Mouse (Mus musculus) MEL (cell line): ENCODE results near the gene Traip. TPM values are rescaled to one million over a fixed set of nuclear protein-coding genes. Genes with fewer than 3 reads are reported as not detected.
A peak's percentile ranks its signal among the peaks of the same experiment; 100 is the strongest.

Experiments
- DNase-seq: peaks from one replicate; pipeline ENCODE4 v3.0.0; 2011; ENCODE audit warnings: low read depth, low spot score
- H3K27ac ChIP-seq: 2 replicates; pipeline ENCODE4 v1.5.1; 2012; ENCODE audit warnings: low read depth, mild to moderate bottlenecking, control low read depth, low read length, moderate library complexity; ENCODE audit not compliant: control insufficient read depth
- H3K27me3 ChIP-seq, 2 experiments: fragments of 150-350 bp in 1 of 2; sonication (generic) in 1 of 2; 2 replicates each; pipeline ENCODE4 v1.6.1; 2012; ENCODE audit warnings: low read length in 2 of 2, mild to moderate bottlenecking in 2 of 2, improper control_type of control experiment in 1 of 2, moderate library complexity in 1 of 2; ENCODE audit not compliant: insufficient read depth in 2 of 2, control insufficient read depth in 1 of 2
- H3K36me3 ChIP-seq, 2 experiments: 2 replicates each; pipeline ENCODE4 v1.6.1; 2012 to 2014; ENCODE audit warnings: low read length in 2 of 2, improper control_type of control experiment in 1 of 2, inconsistent platforms in 1 of 2, mild to moderate bottlenecking in 1 of 2; ENCODE audit not compliant: insufficient read depth in 2 of 2, control insufficient read depth in 1 of 2
- H3K4me1 ChIP-seq, 2 experiments: fragments of 150-350 bp in 1 of 2; sonication (generic) in 1 of 2; 2 replicates each; pipeline ENCODE4 v1.6.1; 2012; ENCODE audit warnings: low read length in 2 of 2, improper control_type of control experiment in 1 of 2, mild to moderate bottlenecking in 1 of 2; ENCODE audit not compliant: insufficient read depth in 2 of 2, control insufficient read depth in 1 of 2
- H3K4me3 ChIP-seq, 2 experiments: fragments of 150-350 bp in 1 of 2; sonication (generic) in 1 of 2; 2 replicates each; pipeline ENCODE4 v1.5.1; 2012; ENCODE audit warnings: low read depth in 2 of 2, low read length in 2 of 2, mild to moderate bottlenecking in 2 of 2, moderate library complexity in 2 of 2, control low read depth in 1 of 2, improper control_type of control experiment in 1 of 2; ENCODE audit not compliant: control insufficient read depth in 1 of 2, insufficient read depth in 1 of 2
- H3K79me2 ChIP-seq: 2 replicates; pipeline ENCODE4 v1.6.1; 2012; ENCODE audit warnings: mild to moderate bottlenecking, low read length, moderate library complexity; ENCODE audit not compliant: control insufficient read depth, poor library complexity, insufficient read depth
- H3K9ac ChIP-seq: 2 replicates; pipeline ENCODE4 v1.6.1; 2012; ENCODE audit warnings: low read depth, mild to moderate bottlenecking, control low read depth, low read length, moderate library complexity; ENCODE audit not compliant: control insufficient read depth, poor library complexity, severe bottlenecking
- H3K9me3 ChIP-seq: fragments of 150-350 bp; sonication (generic); replicated peaks from 2 replicates; pipeline ENCODE4 v1.6.1; 2012; ENCODE audit warnings: mild to moderate bottlenecking, low read length, improper control_type of control experiment, moderate library complexity; ENCODE audit not compliant: insufficient read depth
- E2F4 ChIP-seq: IDR thresholded peaks from 2 replicates; pipeline ENCODE4 v1.6.1; 2011; ENCODE audit warnings: low read depth, low read length, improper control_type of control experiment, borderline replicate concordance
- ELF1 ChIP-seq: IDR thresholded peaks from 2 replicates; pipeline ENCODE4 v1.6.1; 2014; ENCODE audit warnings: low read depth, mild to moderate bottlenecking, inconsistent platforms, low read length, improper control_type of control experiment, moderate library complexity
- EP300 ChIP-seq, 2 experiments: IDR thresholded peaks; 2 replicates each; pipeline ENCODE4 v1.6.1; 2011; ENCODE audit warnings: improper control_type of control experiment in 2 of 2, low read length in 2 of 2, low read depth in 1 of 2, mild to moderate bottlenecking in 1 of 2
- ETS1 ChIP-seq: IDR thresholded peaks from 2 replicates; pipeline ENCODE4 v1.6.1; 2012; ENCODE audit warnings: low read depth, mild to moderate bottlenecking, inconsistent platforms, low read length, improper control_type of control experiment, moderate library complexity
- GATA1 ChIP-seq: IDR thresholded peaks from 2 replicates; pipeline ENCODE4 v1.6.1; 2011; ENCODE audit warnings: low read depth, low read length, improper control_type of control experiment
- HCFC1 ChIP-seq: IDR thresholded peaks from 2 replicates; pipeline ENCODE4 v1.6.1; 2012; ENCODE audit warnings: low read depth, mild to moderate bottlenecking, inconsistent platforms, low read length, improper control_type of control experiment, moderate library complexity
- JUND ChIP-seq: IDR thresholded peaks from 2 replicates; pipeline ENCODE4 v1.6.1; 2011; ENCODE audit warnings: low read depth, mild to moderate bottlenecking, improper control_type of control experiment, low read length
- MAFK ChIP-seq: IDR thresholded peaks from 2 replicates; pipeline ENCODE4 v1.6.1; 2011; ENCODE audit warnings: low read depth, mild to moderate bottlenecking, low read length, improper control_type of control experiment, borderline replicate concordance
- MAZ ChIP-seq: IDR thresholded peaks from 2 replicates; pipeline ENCODE4 v1.6.1; 2012; ENCODE audit warnings: low read depth, mild to moderate bottlenecking, inconsistent platforms, low read length, improper control_type of control experiment
- MEF2A ChIP-seq: IDR thresholded peaks from 2 replicates; pipeline ENCODE4 v1.6.1; 2014; ENCODE audit warnings: low read depth, mild to moderate bottlenecking, inconsistent platforms, low read length, improper control_type of control experiment; ENCODE audit not compliant: poor library complexity, insufficient replicate concordance, severe bottlenecking; ENCODE audit errors: extremely low read depth
- MYC ChIP-seq: IDR thresholded peaks from 2 replicates; pipeline ENCODE4 v1.6.1; 2011; ENCODE audit warnings: low read depth, mild to moderate bottlenecking, low read length, improper control_type of control experiment, moderate library complexity
- NRF1 ChIP-seq: IDR thresholded peaks from 2 replicates; pipeline ENCODE4 v1.6.1; 2014; ENCODE audit warnings: low read depth, mild to moderate bottlenecking, inconsistent platforms, low read length, improper control_type of control experiment, moderate library complexity; ENCODE audit not compliant: poor library complexity, insufficient read depth, severe bottlenecking
- POLR2AphosphoS2 ChIP-seq: IDR thresholded peaks from 2 replicates; pipeline ENCODE4 v1.6.1; 2011; ENCODE audit warnings: low read length, improper control_type of control experiment
- SIN3A ChIP-seq: IDR thresholded peaks from 2 replicates; pipeline ENCODE4 v1.6.1; 2012; ENCODE audit warnings: low read length, improper control_type of control experiment, inconsistent platforms
- SMC3 ChIP-seq: IDR thresholded peaks from 2 replicates; pipeline ENCODE4 v1.6.1; 2011; ENCODE audit warnings: low read depth, low read length, improper control_type of control experiment
- TCF12 ChIP-seq: IDR thresholded peaks from 2 replicates; pipeline ENCODE4 v1.6.1; 2014; ENCODE audit warnings: low read depth, mild to moderate bottlenecking, inconsistent platforms, low read length, improper control_type of control experiment, moderate library complexity
- UBTF ChIP-seq: IDR thresholded peaks from 2 replicates; pipeline ENCODE4 v1.6.1; 2012; ENCODE audit warnings: low read depth, mild to moderate bottlenecking, inconsistent platforms, low read length, improper control_type of control experiment, moderate library complexity, borderline replicate concordance; ENCODE audit not compliant: insufficient read depth
- USF1 ChIP-seq: IDR thresholded peaks from 2 replicates; pipeline ENCODE4 v1.6.1; 2014; ENCODE audit warnings: low read depth, mild to moderate bottlenecking, inconsistent platforms, low read length, improper control_type of control experiment, moderate library complexity
- ZC3H11A ChIP-seq: IDR thresholded peaks from 2 replicates; pipeline ENCODE4 v1.6.1; 2012; ENCODE audit warnings: low read depth, mild to moderate bottlenecking, inconsistent platforms, low read length, improper control_type of control experiment
- polyA plus RNA-seq, 2 experiments: library from polyadenylated mRNA; stranded (reverse) in 1 of 2; unstranded in 1 of 2; fragments of >175 nt in 1 of 2; fragments of >200 nt in 1 of 2; gene quantifications; 2 replicates each; pipeline versions ENCODE4 v1.2.1 to v1.2.4; 2012; ENCODE audit warnings: low replicate concordance in 2 of 2, low read depth in 1 of 2; ENCODE audit not compliant: insufficient read length in 2 of 2, insufficient read depth in 1 of 2, missing spikeins in 1 of 2
- total RNA-seq: library from RNA; depleted of rRNA; stranded (reverse); fragments of 300-350 nt; gene quantifications from 2 replicates; pipeline ENCODE4 v1.2.3, GENCODE M21; 2012

The Traip gene
- total and polyA plus RNA-seq, 3 experiments, result 43.6 to 65.2 TPM; not detected in 1

DNA sequence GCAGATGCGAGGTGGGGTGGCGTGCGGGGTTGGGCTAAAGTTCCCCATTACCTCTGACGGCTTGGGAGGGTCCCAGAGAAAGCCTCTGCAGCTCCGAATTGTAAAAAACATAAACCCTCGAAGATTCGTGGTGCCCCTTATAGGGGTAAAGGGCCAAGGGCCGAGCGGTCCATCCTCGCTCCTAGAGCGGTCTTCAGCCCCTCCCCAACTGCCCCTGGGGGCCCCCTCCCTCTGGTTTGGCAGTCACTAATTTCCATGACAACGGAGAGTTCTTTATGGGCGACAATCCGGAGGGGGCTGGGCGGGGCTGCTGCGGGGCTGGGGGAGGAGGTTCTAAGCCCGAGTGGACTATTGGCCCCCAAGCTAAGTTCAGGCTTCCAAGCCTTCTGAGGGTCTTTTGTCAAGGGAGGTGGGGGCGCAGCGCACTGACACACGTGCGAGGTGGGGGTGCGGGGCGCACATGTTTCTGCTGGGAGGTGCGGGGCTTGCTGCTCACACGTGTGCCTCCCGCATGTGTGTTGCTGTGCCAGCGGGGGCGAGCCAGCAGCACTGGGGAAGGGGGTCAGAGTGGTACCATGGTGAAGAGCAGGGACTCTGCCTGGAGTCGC lies 13.6 kb upstream of the Traip start:
- TF ChIP-seq MEF2A (no peak), E2F4 (no peak), MAZ (no peak), GATA1 (no peak), POLR2AphosphoS2 (no peak), ZC3H11A (no peak), NRF1 (no peak), USF1 (no peak), EP300 (IDR thresholded peaks at IDR 0.05; ENCODE audit: low read depth in 1 of 2, low read length in 2 of 2) (no peak), UBTF (no peak), ETS1 (no peak)
- Histone ChIP-seq H3K36me3 (0 out of 4 replicates have a peak, but pooled peaks cover 0 to 2% of the 10 kb centered on the region in 2 experiments), H3K4me1 (no peaks in the 10 kb centered on the region), H3K27me3 (peaks cover 9 to 24% of the 10 kb centered on the region in 2 experiments), H3K4me3 (peak overlapping the region in 1 of 2 experiments; percentile 35; a peak in 1 of 4 replicates), H3K27ac (no peak overlapping the region), H3K79me2 (no peaks in the 10 kb centered on the region), H3K9ac (no peak overlapping the region), H3K9me3 (no peaks in the 10 kb centered on the region)
- no peak for DNase-seq

- no peak overlapping the region for H3K9ac ChIP-seq
- no peaks in the 10 kb centered on the region for H3K4me1 ChIP-seq
- no peaks in the 10 kb centered on the region for H3K9me3 ChIP-seq
- H3K27me3 ChIP-seq, result peaks cover 9 to 28% of the 10 kb centered on the region in 2 experiments
- no peak overlapping the region for H3K27ac ChIP-seq
- TF ChIP-seq SMC3 (no peak), TCF12 (no peak), MAFK (no peak), GATA1 (no peak), MYC (no peak), ELF1 (no peak), JUND (no peak), SIN3A (no peak), HCFC1 (no peak)
- 0 out of 4 replicates have a peak, but pooled peaks cover 0 to 2% of the 10 kb centered on the region in 2 experiments for H3K36me3 ChIP-seq
- no peaks in the 10 kb centered on the region for H3K79me2 ChIP-seq
- no peak overlapping the region for H3K4me3 ChIP-seq
- no peak for DNase-seq
Observed at GRCm38 (mm10) chr9:107936831-107937230, 13.1 kb upstream of the Traip start.
